Mouse (Mus musculus): Measurements from ENCODE around the gene Ddi2.

Ddi2 gene

GRCm38 (mm10) chr4:141741856-141742255 lies 18.6 kb upstream of the Ddi2 start:
- no peak for DNase-seq (ENCODE audit: low spot score)

GRCm38 (mm10) chr4:141738015-141738414 lies 14.8 kb upstream of the Ddi2 start:
- DNase-seq (ENCODE audit: low spot score): no peak

GRCm38 (mm10) chr4:141736856-141737255 lies 13.6 kb upstream of the Ddi2 start:
- DNase-seq (ENCODE audit: low spot score): no peak

GRCm38 (mm10) chr4:141735206-141735560 lies 12.0 kb upstream of the Ddi2 start:
- no peak for DNase-seq (ENCODE audit: low spot score)

- peak; percentile 72 for DNase-seq (ENCODE audit: low spot score)
These were observed 11.4 kb upstream of the Ddi2 start for GRCm38 (mm10) chr4:141734446-141735205.

GRCm38 (mm10) chr4:141731766-141732165 lies 8.5 kb upstream of the Ddi2 start:
- no peak for DNase-seq (ENCODE audit: low spot score)

- DNase-seq (ENCODE audit: low spot score): no peak
These were observed 7.2 kb upstream of the Ddi2 start for GRCm38 (mm10) chr4:141730401-141730800.

GRCm38 (mm10) chr4:141729266-141729665 lies 6.0 kb upstream of the Ddi2 start:
- DNase-seq (ENCODE audit: low spot score): no peak

GRCm38 (mm10) chr4:141725738-141726137 lies 2.5 kb upstream of the Ddi2 start:
- no peak for DNase-seq (ENCODE audit: low spot score)

GRCm38 (mm10) chr4:141725277-141725676 lies 2.1 kb upstream of the Ddi2 start:
- no peak for DNase-seq (ENCODE audit: low spot score)

- no peak for DNase-seq (ENCODE audit: low spot score)
These were observed 1.4 kb upstream of the Ddi2 start for GRCm38 (mm10) chr4:141724594-141724993.

- DNase-seq (ENCODE audit: low spot score): no peak
These were observed 452 bp upstream of the Ddi2 start for GRCm38 (mm10) chr4:141723673-141724068.

- no peak for DNase-seq (ENCODE audit: low spot score)
These were observed 1.3 kb downstream of the Ddi2 start for GRCm38 (mm10) chr4:141721961-141722360.

GRCm38 (mm10) chr4:141720761-141721523 lies 2.3 kb downstream of the Ddi2 start:
- no peak for DNase-seq (ENCODE audit: low spot score)

GRCm38 (mm10) chr4:141719304-141719703 lies 3.9 kb downstream of the Ddi2 start:
- DNase-seq (ENCODE audit: low spot score): no peak

- DNase-seq (ENCODE audit: low spot score): no peak
These were observed 5.6 kb downstream of the Ddi2 start for GRCm38 (mm10) chr4:141717633-141718032.

- no peak for DNase-seq (ENCODE audit: low spot score)
These were observed 8.2 kb downstream of the Ddi2 start for GRCm38 (mm10) chr4:141715027-141715426.

- no peak for DNase-seq (ENCODE audit: low spot score)
These were observed 9.5 kb downstream of the Ddi2 start for GRCm38 (mm10) chr4:141713598-141714142.

GRCm38 (mm10) chr4:141711250-141711649 lies 12.0 kb downstream of the Ddi2 start:
- no peak for DNase-seq (ENCODE audit: low spot score)

- DNase-seq (ENCODE audit: low spot score): no peak
These were observed 14.2 kb downstream of the Ddi2 start for GRCm38 (mm10) chr4:141708971-141709370.

GRCm38 (mm10) chr4:141708005-141708404 lies 15.2 kb downstream of the Ddi2 start:
- no peak for DNase-seq (ENCODE audit: low spot score)

GRCm38 (mm10) chr4:141705331-141705730 lies 17.9 kb downstream of the Ddi2 start:
- no peak for DNase-seq (ENCODE audit: low spot score)

GRCm38 (mm10) chr4:141704625-141705024 lies 18.6 kb downstream of the Ddi2 start:
- DNase-seq (ENCODE audit: low spot score): no peak

Measured in ovary, postnatal 14 days (tissue).